Mouse (Mus musculus): ENCODE measurements around the gene Ptprs. TPM values are rescaled to one million over a fixed set of nuclear protein-coding genes. Genes with fewer than 3 reads are reported as not detected.

Gene Ptprs
- polyA plus RNA-seq, 1 experiment from 2014 or later: 125 TPM

GRCm38 (mm10) chr17:56393889-56394288, 82.4 kb downstream of the Ptprs start:
- DNase-seq (ENCODE audit: low spot score, missing footprints) (no peak), ATAC-seq (ENCODE audit: low FRiP score) (no peak)
- H3K9ac ChIP-seq (ENCODE audit: low read length): no peak overlapping the region
- no peaks in the 10 kb centered on the region for H3K27me3 ChIP-seq (ENCODE audit: control insufficient read depth, insufficient read depth, low read length)
- no peak overlapping the region for H3K4me3 ChIP-seq (ENCODE audit: low read depth, low read length)
- H3K36me3 ChIP-seq (ENCODE audit: control insufficient read depth, insufficient read depth, low read length): peaks cover 29% of the 10 kb centered on the region
- WGBS: 96% methylated on average over 10 of the region's 10 CpGs
- H3K4me1 ChIP-seq (ENCODE audit: control insufficient read depth, insufficient read depth, low read length): no peaks in the 10 kb centered on the region
- H3K27ac ChIP-seq (ENCODE audit: low read depth, low read length): no peak overlapping the region
- H3K9me3 ChIP-seq (ENCODE audit: control insufficient read depth, low read length): no peaks in the 10 kb centered on the region
- no peak overlapping the region for H3K4me2 ChIP-seq

GRCm38 (mm10) chr17:56393238-56393637, 83.0 kb downstream of the Ptprs start:
- no peak overlapping the region for H3K9ac ChIP-seq (ENCODE audit: low read length)
- no peak for ATAC-seq (ENCODE audit: low FRiP score)

GRCm38 (mm10) chr17:56387612-56388011, 88.7 kb downstream of the Ptprs start:
- 93% methylated on average over 6 of the region's 6 CpGs for WGBS
- Histone ChIP-seq H3K4me1 (ENCODE audit: control insufficient read depth, insufficient read depth, low read length) (no peaks in the 10 kb centered on the region), H3K4me3 (ENCODE audit: low read depth, low read length) (no peak overlapping the region), H3K27ac (ENCODE audit: low read depth, low read length) (no peak overlapping the region), H3K27me3 (ENCODE audit: control insufficient read depth, insufficient read depth, low read length) (no peaks in the 10 kb centered on the region), H3K9me3 (ENCODE audit: control insufficient read depth, low read length) (no peaks in the 10 kb centered on the region), H3K9ac (ENCODE audit: low read length) (no peak overlapping the region), H3K36me3 (ENCODE audit: control insufficient read depth, insufficient read depth, low read length) (peaks cover 23% of the 10 kb centered on the region), H3K4me2 (no peak overlapping the region)
- DNase-seq (ENCODE audit: low spot score, missing footprints) (no peak), ATAC-seq (ENCODE audit: low FRiP score) (no peak)

More at GRCm38 (mm10) chr17:56393238-56393637, 83.0 kb downstream of the Ptprs start:
- Histone ChIP-seq H3K4me2 (no peak overlapping the region), H3K27ac (ENCODE audit: low read depth, low read length) (no peak overlapping the region), H3K4me1 (ENCODE audit: control insufficient read depth, insufficient read depth, low read length) (no peaks in the 10 kb centered on the region), H3K9me3 (ENCODE audit: control insufficient read depth, low read length) (no peaks in the 10 kb centered on the region), H3K27me3 (ENCODE audit: control insufficient read depth, insufficient read depth, low read length) (no peaks in the 10 kb centered on the region), H3K36me3 (ENCODE audit: control insufficient read depth, insufficient read depth, low read length) (peaks cover 29% of the 10 kb centered on the region), H3K4me3 (ENCODE audit: low read depth, low read length) (no peak overlapping the region)
- WGBS: 90% methylated on average over 6 of the region's 6 CpGs
- DNase-seq (ENCODE audit: low spot score, missing footprints): no peak

- Histone ChIP-seq H3K36me3 (ENCODE audit: control insufficient read depth, insufficient read depth, low read length) (peaks cover 17% of the 10 kb centered on the region), H3K9ac (ENCODE audit: low read length) (no peak overlapping the region), H3K4me1 (ENCODE audit: control insufficient read depth, insufficient read depth, low read length) (0 out of 2 replicates have a peak, but pooled peaks cover 3% of the 10 kb centered on the region), H3K4me3 (ENCODE audit: low read depth, low read length) (no peak overlapping the region), H3K9me3 (ENCODE audit: control insufficient read depth, low read length) (no peaks in the 10 kb centered on the region), H3K4me2 (no peak overlapping the region), H3K27me3 (ENCODE audit: control insufficient read depth, insufficient read depth, low read length) (no peaks in the 10 kb centered on the region), H3K27ac (ENCODE audit: low read depth, low read length) (no peak overlapping the region)
- WGBS: 82% methylated on average over 6 of the region's 6 CpGs
- ATAC-seq (ENCODE audit: low FRiP score) (peak; percentile 28; the same call in 1 of the 2 replicates), DNase-seq (ENCODE audit: low spot score, missing footprints) (no peak)
These were observed 91.4 kb downstream of the Ptprs start for GRCm38 (mm10) chr17:56384903-56385302.

DNA sequence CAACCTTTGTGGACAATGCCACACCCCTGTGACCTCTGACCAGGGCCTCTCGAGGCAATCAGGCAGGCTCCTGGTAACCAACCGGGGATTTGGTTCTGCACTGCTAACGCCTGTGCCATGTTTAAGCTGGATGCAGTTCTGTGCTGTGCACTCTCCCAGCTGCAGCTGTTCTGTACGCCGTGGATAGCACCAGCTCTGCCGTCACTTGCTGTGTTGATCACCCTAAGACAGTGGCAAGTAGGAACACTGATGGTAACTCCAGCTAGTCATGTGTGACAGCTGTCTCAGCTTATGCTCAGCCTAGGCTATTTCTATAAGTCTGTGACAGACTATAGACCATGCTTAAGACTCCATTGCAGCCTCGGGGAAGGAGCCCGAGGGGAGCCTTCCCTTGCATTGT, 93.3 kb downstream of the Ptprs start:
- Histone ChIP-seq H3K9me3 (ENCODE audit: control insufficient read depth, low read length) (no peaks in the 10 kb centered on the region), H3K4me1 (ENCODE audit: control insufficient read depth, insufficient read depth, low read length) (0 out of 2 replicates have a peak, but pooled peaks cover 3% of the 10 kb centered on the region), H3K36me3 (ENCODE audit: control insufficient read depth, insufficient read depth, low read length) (peaks cover 11% of the 10 kb centered on the region; the same call in 1 of the 2 replicates), H3K4me2 (no peak overlapping the region), H3K27me3 (ENCODE audit: control insufficient read depth, insufficient read depth, low read length) (no peaks in the 10 kb centered on the region), H3K4me3 (ENCODE audit: low read depth, low read length) (no peak overlapping the region), H3K27ac (ENCODE audit: low read depth, low read length) (no peak overlapping the region), H3K9ac (ENCODE audit: low read length) (no peak overlapping the region)
- ATAC-seq (ENCODE audit: low FRiP score) (no peak), DNase-seq (ENCODE audit: low spot score, missing footprints) (no peak)
- 45% methylated on average over 8 of the region's 8 CpGs for WGBS

GRCm38 (mm10) chr17:56381183-56381582, 95.1 kb downstream of the Ptprs start:
- H3K4me1 ChIP-seq (ENCODE audit: control insufficient read depth, insufficient read depth, low read length): 0 out of 2 replicates have a peak, but pooled peaks cover 3% of the 10 kb centered on the region
- no peak overlapping the region for H3K27ac ChIP-seq (ENCODE audit: low read depth, low read length)
- ATAC-seq (ENCODE audit: low FRiP score) (no peak), DNase-seq (ENCODE audit: low spot score, missing footprints) (no peak)
- no peak overlapping the region for H3K9ac ChIP-seq (ENCODE audit: low read length)
- no peaks in the 10 kb centered on the region for H3K27me3 ChIP-seq (ENCODE audit: control insufficient read depth, insufficient read depth, low read length)
- H3K4me3 ChIP-seq (ENCODE audit: low read depth, low read length): no peak overlapping the region
- H3K9me3 ChIP-seq (ENCODE audit: control insufficient read depth, low read length): no peaks in the 10 kb centered on the region
- WGBS: 66% methylated on average over 5 of the region's 5 CpGs
- H3K36me3 ChIP-seq (ENCODE audit: control insufficient read depth, insufficient read depth, low read length): peaks cover 13% of the 10 kb centered on the region; the same call in 1 of the 2 replicates
- no peak overlapping the region for H3K4me2 ChIP-seq

DNA sequence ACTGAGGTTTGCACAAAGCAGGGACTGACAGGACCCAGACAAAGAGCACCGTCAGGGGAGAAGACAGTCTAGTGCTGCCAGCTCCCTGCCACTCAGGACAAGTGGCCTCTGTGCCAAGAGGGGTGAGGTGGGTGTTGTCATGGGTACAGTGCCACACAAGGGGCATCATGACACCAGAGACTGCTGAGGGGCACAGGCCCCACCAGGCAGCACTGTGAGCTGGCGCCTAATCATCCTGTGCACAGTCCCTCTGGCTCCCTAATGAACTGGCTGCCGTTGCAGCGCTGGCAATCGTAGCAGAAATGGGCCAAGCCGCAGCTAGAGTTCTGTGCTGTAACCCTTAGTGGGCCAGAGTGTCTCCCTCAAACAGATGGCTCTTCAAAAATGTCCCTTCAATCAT, 96.0 kb downstream of the Ptprs start:
- H3K27me3 ChIP-seq (ENCODE audit: control insufficient read depth, insufficient read depth, low read length): no peaks in the 10 kb centered on the region
- no peak overlapping the region for H3K27ac ChIP-seq (ENCODE audit: low read depth, low read length)
- H3K4me3 ChIP-seq (ENCODE audit: low read depth, low read length): no peak overlapping the region
- H3K36me3 ChIP-seq (ENCODE audit: control insufficient read depth, insufficient read depth, low read length): peaks cover 13% of the 10 kb centered on the region; the same call in 1 of the 2 replicates
- 0 out of 2 replicates have a peak, but pooled peaks cover 3% of the 10 kb centered on the region for H3K4me1 ChIP-seq (ENCODE audit: control insufficient read depth, insufficient read depth, low read length)
- WGBS: 85% methylated on average over 6 of the region's 6 CpGs
- no peak for ATAC-seq (ENCODE audit: low FRiP score)
- no peak overlapping the region for H3K4me2 ChIP-seq
- H3K9me3 ChIP-seq (ENCODE audit: control insufficient read depth, low read length): no peaks in the 10 kb centered on the region
- H3K9ac ChIP-seq (ENCODE audit: low read length): no peak overlapping the region
- no peak for DNase-seq (ENCODE audit: low spot score, missing footprints)

- 86% methylated on average over 6 of the region's 6 CpGs for WGBS
- Histone ChIP-seq H3K4me2 (no peak overlapping the region), H3K36me3 (ENCODE audit: control insufficient read depth, insufficient read depth, low read length) (peaks cover 11% of the 10 kb centered on the region), H3K9me3 (ENCODE audit: control insufficient read depth, low read length) (no peaks in the 10 kb centered on the region), H3K27me3 (ENCODE audit: control insufficient read depth, insufficient read depth, low read length) (no peaks in the 10 kb centered on the region), H3K9ac (ENCODE audit: low read length) (no peak overlapping the region), H3K4me3 (ENCODE audit: low read depth, low read length) (no peak overlapping the region), H3K4me1 (ENCODE audit: control insufficient read depth, insufficient read depth, low read length) (0 out of 2 replicates have a peak, but pooled peaks cover 3% of the 10 kb centered on the region), H3K27ac (ENCODE audit: low read depth, low read length) (no peak overlapping the region)
- ATAC-seq (ENCODE audit: low FRiP score) (no peak), DNase-seq (ENCODE audit: low spot score, missing footprints) (no peak)
These were observed 96.9 kb downstream of the Ptprs start for GRCm38 (mm10) chr17:56379281-56379834.

DNA sequence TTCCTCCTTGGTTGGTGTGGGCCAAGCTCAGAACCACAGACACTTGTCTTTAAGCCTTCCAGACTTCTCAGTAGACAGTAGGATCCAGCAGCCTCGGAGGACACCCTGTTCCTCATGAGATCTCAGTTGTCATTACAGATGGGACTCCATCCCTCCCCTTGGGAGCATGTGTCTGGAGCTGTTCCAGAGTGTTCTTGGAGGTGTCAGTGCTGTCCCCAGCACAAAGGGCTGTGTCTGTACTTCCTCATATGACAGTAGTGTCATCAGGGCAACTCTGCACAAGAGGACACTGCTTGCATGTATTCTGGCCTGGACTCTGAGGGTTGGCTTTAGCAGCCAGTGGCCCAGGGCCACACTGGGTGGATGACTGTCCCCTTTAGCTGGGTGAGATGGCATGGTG, 101.4 kb downstream of the Ptprs start:
- no peak overlapping the region for H3K9ac ChIP-seq (ENCODE audit: low read length)
- H3K9me3 ChIP-seq (ENCODE audit: control insufficient read depth, low read length): no peaks in the 10 kb centered on the region
- H3K36me3 ChIP-seq (ENCODE audit: control insufficient read depth, insufficient read depth, low read length): peaks cover 11% of the 10 kb centered on the region
- no peaks in the 10 kb centered on the region for H3K27me3 ChIP-seq (ENCODE audit: control insufficient read depth, insufficient read depth, low read length)
- no peak overlapping the region for H3K4me2 ChIP-seq
- no peak overlapping the region for H3K27ac ChIP-seq (ENCODE audit: low read depth, low read length)
- H3K4me1 ChIP-seq (ENCODE audit: control insufficient read depth, insufficient read depth, low read length): no peaks in the 10 kb centered on the region
- ATAC-seq (ENCODE audit: low FRiP score) (no peak), DNase-seq (ENCODE audit: low spot score, missing footprints) (no peak)
- WGBS: 97% methylated on average over 1 of the region's 1 CpGs
- H3K4me3 ChIP-seq (ENCODE audit: low read depth, low read length): no peak overlapping the region
